Mouse (Mus musculus): ENCODE data around the gene Cbx6.

Gene Cbx6

GRCm38 (mm10) chr15:79803533-79804351 is 30.7 kb downstream of the Cbx6 start:
- DNase-seq (ENCODE audit: low spot score): no peak

GRCm38 (mm10) chr15:79802304-79802703 is 32.2 kb downstream of the Cbx6 start:
- DNase-seq (ENCODE audit: low spot score): no peak

- no peak for DNase-seq (ENCODE audit: low spot score)
These were observed 32.8 kb downstream of the Cbx6 start for GRCm38 (mm10) chr15:79801646-79802045.

GRCm38 (mm10) chr15:79800701-79801100 is 33.8 kb downstream of the Cbx6 start:
- no peak for DNase-seq (ENCODE audit: low spot score)

GRCm38 (mm10) chr15:79798591-79798990 is 35.9 kb downstream of the Cbx6 start:
- no peak for DNase-seq (ENCODE audit: low spot score)

GRCm38 (mm10) chr15:79797680-79798079 is 36.8 kb downstream of the Cbx6 start:
- DNase-seq (ENCODE audit: low spot score): no peak

- no peak for DNase-seq (ENCODE audit: low spot score)
These were observed 37.4 kb downstream of the Cbx6 start for GRCm38 (mm10) chr15:79797096-79797495.

GRCm38 (mm10) chr15:79796256-79796655 is 38.2 kb downstream of the Cbx6 start:
- no peak for DNase-seq (ENCODE audit: low spot score)

GRCm38 (mm10) chr15:79794173-79794572 is 40.3 kb downstream of the Cbx6 start:
- no peak for DNase-seq (ENCODE audit: low spot score)

GRCm38 (mm10) chr15:79793076-79793475 is 41.4 kb downstream of the Cbx6 start:
- no peak for DNase-seq (ENCODE audit: low spot score)

GRCm38 (mm10) chr15:79792455-79792854 is 42.0 kb downstream of the Cbx6 start:
- DNase-seq (ENCODE audit: low spot score): no peak

GRCm38 (mm10) chr15:79791502-79791901 is 43.0 kb downstream of the Cbx6 start:
- no peak for DNase-seq (ENCODE audit: low spot score)

- no peak for DNase-seq (ENCODE audit: low spot score)
These were observed 43.6 kb downstream of the Cbx6 start for GRCm38 (mm10) chr15:79790905-79791304.

GRCm38 (mm10) chr15:79790111-79790510 is 44.4 kb downstream of the Cbx6 start:
- DNase-seq (ENCODE audit: low spot score): no peak

GRCm38 (mm10) chr15:79787815-79788214 is 46.7 kb downstream of the Cbx6 start:
- no peak for DNase-seq (ENCODE audit: low spot score)

- DNase-seq (ENCODE audit: low spot score): no peak
These were observed 49.4 kb downstream of the Cbx6 start for GRCm38 (mm10) chr15:79785056-79785455.

- no peak for DNase-seq (ENCODE audit: low spot score)
These were observed 56.7 kb downstream of the Cbx6 start, which contains the start of gene Dnal4 for GRCm38 (mm10) chr15:79777749-79778148. Gene Dnal4 (minus strand): TSS chr15:79777849.

- no peak for DNase-seq (ENCODE audit: low spot score)
These were observed 58.8 kb downstream of the Cbx6 start for GRCm38 (mm10) chr15:79775662-79776061.

GRCm38 (mm10) chr15:79774117-79775027 is 60.1 kb downstream of the Cbx6 start:
- peak; percentile 95 for DNase-seq (ENCODE audit: low spot score)
